ENCODE assay signal across 8 mouse cellular contexts in the genomic region with DNA sequence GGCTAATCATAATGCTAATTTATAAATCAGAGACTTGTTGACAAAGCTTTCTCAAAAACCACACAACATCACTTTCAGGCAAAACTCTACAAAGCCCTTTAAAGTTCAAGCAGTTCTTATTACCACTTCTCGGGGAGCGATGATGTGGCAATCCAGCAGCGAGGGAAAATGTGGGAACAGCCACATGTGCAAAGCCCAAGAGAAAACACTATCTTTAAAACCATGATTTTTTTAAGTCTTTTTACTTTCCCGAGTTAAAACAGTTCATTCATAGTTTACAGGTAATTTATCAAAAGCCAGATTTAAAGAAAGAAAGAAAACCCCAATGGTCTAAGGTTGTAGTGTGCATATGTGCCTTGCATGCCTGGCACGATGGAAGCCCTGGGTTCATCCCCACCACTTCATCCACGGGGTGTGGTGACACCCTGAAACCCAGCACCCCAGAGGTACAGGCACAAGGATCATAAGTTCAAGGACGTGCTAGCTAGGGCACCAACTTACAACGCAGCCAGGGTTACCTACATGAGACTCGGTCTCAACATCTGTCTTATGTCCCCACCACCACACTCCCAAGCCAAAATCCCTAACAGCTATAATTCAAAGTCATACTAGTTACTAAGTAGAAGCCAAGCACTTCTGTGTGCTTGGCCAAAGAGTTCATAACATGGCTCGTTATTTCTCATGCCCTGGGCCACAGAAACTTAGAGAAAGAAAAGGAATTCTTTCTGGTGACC. TPM values are rescaled to one million over a fixed set of nuclear protein-coding genes. Genes with fewer than 3 reads are reported as not detected.
A peak's percentile ranks its signal among the peaks of the same experiment; 100 is the strongest.
DNase-seq lines count a peak whose midpoint lies in the region; ATAC-seq and TF ChIP-seq lines count a peak whose summit lies in the region.

No protein-coding gene starts in this region.

- ATAC-seq in heart, embryonic 15.5 days (replicated peaks; ENCODE audit: insufficient number of reproducible peaks, insufficient read depth, low FRiP score, low read depth): no peak
- no peak for ATAC-seq in liver, postnatal 0 days
- ATAC-seq in stomach, postnatal 0 days (ENCODE audit: low FRiP score, low TSS enrichment): no peak

- peak overlapping the region; percentile 77 for H3K4me2 ChIP-seq in heart, embryonic 15.5 days
- peak overlapping the region; percentile 73 for H3K4me2 ChIP-seq in liver, postnatal 0 days (ENCODE audit: low read depth, low read length)
- peak overlapping the region; percentile 70 for H3K4me2 ChIP-seq in stomach, postnatal 0 days (replicated peaks; ENCODE audit: low read depth)

- no peak for TF ChIP-seq EP300 in liver, postnatal 0 days (IDR thresholded peaks at IDR 0.05; ENCODE audit: low read depth)
- no peak for TF ChIP-seq EP300 in stomach, postnatal 0 days (optimal IDR thresholded peaks at IDR 0.05)

- H3K4me3 ChIP-seq in kidney, adult 2 months (ENCODE audit: insufficient read depth, low read depth, low read length): peak overlapping the region; percentile 31
- H3K4me3 ChIP-seq in heart, embryonic 15.5 days: peak overlapping the region; percentile 86
- H3K4me3 ChIP-seq in liver, postnatal 0 days (ENCODE audit: low read depth, low read length): peak overlapping the region; percentile 92
- peak overlapping the region; percentile 99 for H3K4me3 ChIP-seq in stomach, postnatal 0 days (ENCODE audit: low read depth, low read length)

- H3K9me3 ChIP-seq in heart, embryonic 15.5 days (replicated peaks): no peaks in the 10 kb centered on the region
- H3K9me3 ChIP-seq in liver, postnatal 0 days (ENCODE audit: low read length): no peaks in the 10 kb centered on the region
- H3K9me3 ChIP-seq in stomach, postnatal 0 days (ENCODE audit: control insufficient read depth, low read length): no peaks in the 10 kb centered on the region

- WGBS in kidney, adult 2 months: 15% methylated on average over 10 of the region's 10 CpGs
- WGBS in heart, embryonic 15.5 days: 9% methylated on average over 10 of the region's 10 CpGs
- WGBS in liver, postnatal 0 days (ENCODE audit: insufficient replicate concordance): 5% methylated on average over 10 of the region's 10 CpGs
- 11% methylated on average over 10 of the region's 10 CpGs for WGBS in stomach, postnatal 0 days

- H3K9ac ChIP-seq in heart, embryonic 15.5 days: peak overlapping the region; percentile 99
- peak overlapping the region; percentile 91 for H3K9ac ChIP-seq in liver, postnatal 0 days (replicated peaks)
- peak overlapping the region; percentile 94 for H3K9ac ChIP-seq in stomach, postnatal 0 days (ENCODE audit: low read length)

- peak; percentile 4 for DNase-seq in kidney, adult 2 months
- no peak for DNase-seq in kidney, adult 11 months
- DNase-seq in adipocyte (ENCODE audit: low spot score): peak; percentile 33
- DNase-seq in liver, postnatal 0 days: no peak
- DNase-seq in stomach, postnatal 0 days (ENCODE audit: low spot score): no peak
- no peak for DNase-seq in gastrocnemius, adult 18-20 months (ENCODE audit: low spot score)
- no peak for DNase-seq in right cerebral cortex, postnatal 14 days

- no peaks in the 10 kb centered on the region for H3K27me3 ChIP-seq in kidney, adult 2 months (replicated peaks; ENCODE audit: control insufficient read depth, insufficient read depth, low read length)
- H3K27me3 ChIP-seq in heart, embryonic 15.5 days: no peaks in the 10 kb centered on the region
- H3K27me3 ChIP-seq in liver, postnatal 0 days (ENCODE audit: insufficient read depth, low read length): no peaks in the 10 kb centered on the region
- H3K27me3 ChIP-seq in stomach, postnatal 0 days (ENCODE audit: control insufficient read depth, insufficient read depth, low read length): no peaks in the 10 kb centered on the region

- peaks cover 4% of the 10 kb centered on the region; the same call in 1 of the 2 replicates for H3K4me1 ChIP-seq in kidney, adult 2 months (ENCODE audit: control insufficient read depth, insufficient read depth, low read length)
- peaks cover 8% of the 10 kb centered on the region; the same call in 1 of the 2 replicates for H3K4me1 ChIP-seq in heart, embryonic 15.5 days (replicated peaks)
- H3K4me1 ChIP-seq in liver, postnatal 0 days (ENCODE audit: insufficient read depth): peaks cover 21% of the 10 kb centered on the region
- H3K4me1 ChIP-seq in stomach, postnatal 0 days (replicated peaks; ENCODE audit: control insufficient read depth, insufficient read depth): no peaks in the 10 kb centered on the region

- H3K27ac ChIP-seq in kidney, adult 2 months (ENCODE audit: insufficient read depth, low read depth, low read length): no peak overlapping the region
- 0 out of 2 replicates have a peak overlapping the region, but pooled peaks have one; percentile 14 for H3K27ac ChIP-seq in heart, embryonic 15.5 days
- H3K27ac ChIP-seq in liver, postnatal 0 days (ENCODE audit: low read depth): peak overlapping the region; percentile 88
- peak overlapping the region; percentile 96; the same call in 1 of the 2 replicates for H3K27ac ChIP-seq in stomach, postnatal 0 days (replicated peaks)

- TF ChIP-seq POLR2A in kidney, adult 2 months (IDR thresholded peaks at IDR 0.05; ENCODE audit: low read depth, low read length): no peak

- H3K36me3 ChIP-seq in kidney, adult 2 months (ENCODE audit: control insufficient read depth, insufficient read depth, low read length): no peaks in the 10 kb centered on the region; the same call in 1 of the 2 replicates
- H3K36me3 ChIP-seq in heart, embryonic 15.5 days: peaks cover 31% of the 10 kb centered on the region
- H3K36me3 ChIP-seq in liver, postnatal 0 days (replicated peaks; ENCODE audit: insufficient read depth, low read length): peaks cover 36% of the 10 kb centered on the region
- H3K36me3 ChIP-seq in stomach, postnatal 0 days (ENCODE audit: control insufficient read depth, insufficient read depth, low read length): peaks cover 13% of the 10 kb centered on the region

- no peak for TF ChIP-seq CTCF in kidney, adult 2 months (conservative IDR thresholded peaks at IDR 0.05; ENCODE audit: insufficient read depth, insufficient read length, low read depth, low read length)
- TF ChIP-seq CTCF in liver, postnatal 0 days (IDR thresholded peaks at IDR 0.05; ENCODE audit: low read depth): no peak
- no peak for TF ChIP-seq CTCF in stomach, postnatal 0 days (IDR thresholded peaks at IDR 0.05; ENCODE audit: low read depth)

RNA-seq across cellular contexts. Expression of gene Ssr1, which starts 1.2 kb away (rescaled TPM):
- polyA plus RNA-seq in kidney, adult 2 months (2012; rRNA removed): 6.9 and 10.5 TPM in 2 replicates
- polyA plus RNA-seq in heart, embryonic 15.5 days (2015; fragmentation: Nextera tagmentation; extraction: Ambion mirVana): 78.6 and 79.1 TPM in 2 replicates
- 48.9 and 55.1 TPM in 2 replicates for polyA plus RNA-seq in liver, postnatal 0 days (2015; fragmentation: Nextera tagmentation; extraction: Ambion mirVana)
- polyA plus RNA-seq in stomach, postnatal 0 days (2015; fragmentation: Nextera tagmentation; extraction: Ambion mirVana): 76.8 and 85.8 TPM in 2 replicates
- total RNA-seq in gastrocnemius, adult 18-20 months (2021): 10 to 100 TPM; 66.5 to 68.8 TPM

RNA-seq across cellular contexts. Expression of gene Riok1, which starts 44.0 kb away (rescaled TPM):
- 7.6 and 8.0 TPM in 2 replicates for polyA plus RNA-seq in kidney, adult 2 months (2012; rRNA removed)
- polyA plus RNA-seq in heart, embryonic 15.5 days (2015; fragmentation: Nextera tagmentation; extraction: Ambion mirVana): 29.6 and 31.3 TPM in 2 replicates
- 13.4 and 14.6 TPM in 2 replicates for polyA plus RNA-seq in liver, postnatal 0 days (2015; fragmentation: Nextera tagmentation; extraction: Ambion mirVana)
- 22.9 and 24.3 TPM in 2 replicates for polyA plus RNA-seq in stomach, postnatal 0 days (2015; fragmentation: Nextera tagmentation; extraction: Ambion mirVana)
- total RNA-seq in gastrocnemius, adult 18-20 months (2021): 1 to 10 TPM; 6.6 to 8.5 TPM

RNA-seq across cellular contexts. Expression of gene Cage1, which starts 44.1 kb away (rescaled TPM):
- polyA plus RNA-seq in kidney, adult 2 months (2012; rRNA removed): 0.23 and 0.28 TPM in 2 replicates
- polyA plus RNA-seq in heart, embryonic 15.5 days (2015; fragmentation: Nextera tagmentation; extraction: Ambion mirVana): 1.00 and 1.3 TPM in 2 replicates
- polyA plus RNA-seq in liver, postnatal 0 days (2015; fragmentation: Nextera tagmentation; extraction: Ambion mirVana): 0.69 and 0.76 TPM in 2 replicates
- 0.86 and 1.2 TPM in 2 replicates for polyA plus RNA-seq in stomach, postnatal 0 days (2015; fragmentation: Nextera tagmentation; extraction: Ambion mirVana)
- total RNA-seq in gastrocnemius, adult 18-20 months (2021): 1 to 10 TPM; 1.2 to 1.3 TPM

Comparison
In these comparisons a context has a peak if more than half of its experiments do, and no peak if none do; other contexts are left out.
1. DNase-seq: peak in kidney, adult 2 months (single experiment) and adipocyte (single experiment); none in kidney, adult 11 months (single experiment), liver, postnatal 0 days (single experiment), stomach, postnatal 0 days (single experiment), gastrocnemius, adult 18-20 months (single experiment) and right cerebral cortex, postnatal 14 days (single experiment).
2. H3K4me3 ChIP-seq: peak in every context shown above with its lines; median percentile 99 in stomach, postnatal 0 days; 92 in liver, postnatal 0 days; 86 in heart, embryonic 15.5 days; 31 in kidney, adult 2 months.
3. Peak in every context shown above with its lines, with median percentiles within 50 percentile points of each other: H3K4me2 ChIP-seq and H3K9ac ChIP-seq.